Mouse (Mus musculus) midbrain, embryonic 10.5 days (tissue): Measurements from ENCODE around the gene Ankef1. TPM values are rescaled to one million over a fixed set of nuclear protein-coding genes. Genes with fewer than 3 reads are reported as not detected.
A peak's percentile ranks its signal among the peaks of the same experiment; 100 is the strongest.

Experiments
- DNase-seq: peaks from one replicate; pipeline ENCODE4 v3.0.0-alpha.2; 2017; ENCODE audit warnings: low spot score
- H3K27ac ChIP-seq: fragments of 300-500 bp; sonication (generic); replicated peaks from 2 replicates; pipeline ENCODE4 v1.5.1; 2016; ENCODE audit warnings: mild to moderate bottlenecking
- H3K27me3 ChIP-seq: fragments of 300-500 bp; sonication (generic); 2 replicates; pipeline ENCODE4 v1.6.1; 2016; ENCODE audit warnings: low read depth, mild to moderate bottlenecking; ENCODE audit not compliant: poor library complexity, severe bottlenecking
- H3K36me3 ChIP-seq: fragments of 300-500 bp; sonication (generic); 2 replicates; pipeline ENCODE4 v1.6.1; 2016; ENCODE audit warnings: mild to moderate bottlenecking, moderate library complexity
- H3K4me1 ChIP-seq: fragments of 300-500 bp; sonication (generic); 2 replicates; pipeline ENCODE4 v1.6.1; 2016
- H3K4me3 ChIP-seq: fragments of 300-500 bp; sonication (generic); 2 replicates; pipeline ENCODE4 v1.5.1; 2016; ENCODE audit warnings: mild to moderate bottlenecking, moderate library complexity
- H3K9me3 ChIP-seq: fragments of 300-500 bp; sonication (generic); replicated peaks from 2 replicates; pipeline ENCODE4 v1.6.1; 2016; ENCODE audit warnings: mild to moderate bottlenecking
- WGBS: fragments of 180-500 bp; shearing (Covaris S2); methylation state at CpG from one replicate; pipeline ENCODE4 v1.1.7; 2016; 5-methylcytosine and 5-hydroxymethylcytosine counted together
- polyA plus RNA-seq: library from polyadenylated mRNA; unstranded; fragments of >200 nt; fragmentation: Nextera tagmentation; extraction: Ambion mirVana; gene quantifications from 2 replicates; pipeline ENCODE4 v1.2.1, GENCODE M21; 2016

The Ankef1 gene
- polyA plus RNA-seq: 0.65 TPM in 2 replicates

DNA sequence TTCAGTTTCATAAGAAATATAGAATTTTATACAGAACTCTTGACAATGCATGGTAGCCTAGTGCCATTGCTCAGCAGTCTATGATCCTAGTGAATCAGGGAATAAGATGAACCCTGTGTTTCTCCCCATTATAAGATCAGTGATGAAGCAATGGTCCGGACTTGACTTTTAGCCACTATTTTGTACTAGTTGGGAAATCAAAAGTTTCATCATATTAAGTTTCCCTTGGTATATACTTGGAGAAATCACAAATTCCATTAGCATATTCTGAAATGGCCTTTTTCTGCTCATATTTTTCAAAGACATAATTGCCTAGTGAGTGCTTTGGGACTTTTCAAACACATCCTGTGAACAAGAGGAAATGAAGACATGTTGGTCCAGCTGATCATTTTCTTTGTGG lies at the start of gene Ankef1:
Gene Ankef1 (plus strand): TSS at position 260 of the 400 bp plus-strand sequence.
- H3K4me3 ChIP-seq: no peak within 1 kb of the TSS
- H3K27me3 ChIP-seq: no peaks in the 10 kb centered on the region
- H3K36me3 ChIP-seq: no peaks in the 10 kb centered on the region
- no peaks in the 10 kb centered on the region for H3K9me3 ChIP-seq
- H3K27ac ChIP-seq: no peak within 1 kb of the TSS
- no peak for DNase-seq
- peaks cover 12% of the 10 kb centered on the region for H3K4me1 ChIP-seq
- 94% methylated on average over 1 of the region's 1 CpGs for WGBS

DNA sequence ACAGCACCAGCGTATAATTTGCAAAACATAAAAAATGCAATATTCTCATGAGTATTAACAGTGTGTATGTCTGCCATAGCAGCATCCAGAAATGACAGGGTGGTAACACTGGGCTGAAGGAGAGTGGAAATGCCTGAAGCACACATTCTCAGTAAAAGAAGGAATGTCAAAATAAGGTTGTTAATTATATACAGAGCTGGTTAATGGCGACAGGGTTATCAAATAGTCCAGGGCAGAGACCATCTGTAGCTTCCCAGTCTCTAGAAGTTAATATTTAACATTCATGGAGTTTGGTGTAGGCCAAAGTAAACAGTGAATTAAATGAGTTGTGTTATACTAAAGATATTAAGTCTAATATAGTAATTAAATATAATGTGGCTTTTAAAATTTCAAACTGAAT lies 45.2 kb upstream of the Ankef1 start:
- DNase-seq: no peak
- no peaks in the 10 kb centered on the region for H3K27me3 ChIP-seq
- H3K4me3 ChIP-seq: no peak overlapping the region
- no peaks in the 10 kb centered on the region for H3K36me3 ChIP-seq
- H3K27ac ChIP-seq: no peak overlapping the region
- WGBS: 83% methylated on average over 2 of the region's 2 CpGs
- no peaks in the 10 kb centered on the region for H3K4me1 ChIP-seq
- H3K9me3 ChIP-seq: no peaks in the 10 kb centered on the region

DNA sequence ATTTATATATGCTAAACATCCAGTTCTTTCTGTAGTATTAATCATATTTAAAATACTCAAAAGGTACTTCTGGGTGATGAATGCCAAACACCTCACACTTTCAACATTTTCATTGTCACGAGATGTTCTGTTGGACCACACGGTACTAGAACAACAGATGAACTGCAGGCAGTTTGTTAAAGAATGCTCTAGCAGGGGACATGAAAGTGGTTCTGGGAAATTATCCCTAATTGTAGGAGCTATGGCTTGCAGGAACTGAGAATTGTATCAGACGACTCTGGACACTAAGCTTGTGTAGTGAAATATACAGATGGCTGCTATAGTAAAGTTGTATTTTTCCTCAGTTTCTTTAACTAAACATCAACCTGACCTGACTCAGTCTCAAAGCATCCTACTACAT lies 44.8 kb upstream of the Ankef1 start:
- H3K4me3 ChIP-seq: no peak overlapping the region
- H3K4me1 ChIP-seq: no peaks in the 10 kb centered on the region
- H3K27ac ChIP-seq: no peak overlapping the region
- WGBS: 89% methylated on average over 3 of the region's 3 CpGs
- no peaks in the 10 kb centered on the region for H3K36me3 ChIP-seq
- H3K9me3 ChIP-seq: no peaks in the 10 kb centered on the region
- no peaks in the 10 kb centered on the region for H3K27me3 ChIP-seq
- no peak for DNase-seq

DNA sequence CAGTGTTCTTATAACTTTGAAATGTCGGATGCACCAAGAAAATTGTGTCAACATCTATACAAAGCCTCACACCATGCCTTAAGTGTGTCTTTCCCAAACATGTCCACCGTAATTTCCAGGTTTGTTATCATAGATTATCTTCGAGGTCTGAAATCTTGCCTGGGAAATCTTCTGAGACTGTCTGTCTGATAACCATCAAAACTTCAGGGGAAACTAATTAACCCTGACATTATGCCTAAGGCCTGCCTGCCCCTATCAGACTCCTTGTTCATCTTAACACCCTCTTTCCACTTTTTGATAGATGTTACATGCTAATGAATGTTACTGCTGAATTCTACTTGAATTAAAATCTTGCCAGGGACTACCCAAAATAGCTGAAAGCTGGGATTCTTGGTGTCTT lies 24.1 kb upstream of the Ankef1 start:
- H3K9me3 ChIP-seq: no peaks in the 10 kb centered on the region
- no peak overlapping the region for H3K27ac ChIP-seq
- DNase-seq: no peak
- no peak overlapping the region for H3K4me3 ChIP-seq
- WGBS: 84% methylated on average over 3 of the region's 3 CpGs
- no peaks in the 10 kb centered on the region for H3K27me3 ChIP-seq
- H3K4me1 ChIP-seq: no peaks in the 10 kb centered on the region
- H3K36me3 ChIP-seq: no peaks in the 10 kb centered on the region

DNA sequence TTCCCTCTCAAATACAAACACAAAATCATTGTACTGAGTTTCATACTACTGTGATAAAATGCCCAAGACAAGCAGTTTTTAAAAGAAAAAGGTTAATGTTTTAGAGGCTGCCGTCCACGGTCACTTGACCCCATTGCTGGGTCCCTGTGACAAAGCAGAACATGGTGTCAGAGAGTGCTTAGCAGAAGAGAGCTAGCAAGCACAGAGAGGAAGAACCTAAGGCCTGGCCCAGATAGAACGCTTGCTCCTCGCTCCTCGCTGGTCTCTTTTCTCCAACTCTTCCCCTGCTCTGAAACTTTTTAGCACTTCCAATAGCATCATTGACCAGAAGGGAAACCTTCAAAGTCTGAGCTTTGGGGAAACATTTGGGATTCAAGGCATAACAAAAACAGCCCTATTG lies 19.4 kb upstream of the Ankef1 start:
- Histone ChIP-seq H3K4me3 (no peak overlapping the region), H3K27ac (no peak overlapping the region), H3K9me3 (no peaks in the 10 kb centered on the region), H3K36me3 (no peaks in the 10 kb centered on the region), H3K4me1 (peaks cover 9% of the 10 kb centered on the region), H3K27me3 (no peaks in the 10 kb centered on the region)
- 83% methylated on average over 5 of the region's 5 CpGs for WGBS
- DNase-seq: no peak

DNA sequence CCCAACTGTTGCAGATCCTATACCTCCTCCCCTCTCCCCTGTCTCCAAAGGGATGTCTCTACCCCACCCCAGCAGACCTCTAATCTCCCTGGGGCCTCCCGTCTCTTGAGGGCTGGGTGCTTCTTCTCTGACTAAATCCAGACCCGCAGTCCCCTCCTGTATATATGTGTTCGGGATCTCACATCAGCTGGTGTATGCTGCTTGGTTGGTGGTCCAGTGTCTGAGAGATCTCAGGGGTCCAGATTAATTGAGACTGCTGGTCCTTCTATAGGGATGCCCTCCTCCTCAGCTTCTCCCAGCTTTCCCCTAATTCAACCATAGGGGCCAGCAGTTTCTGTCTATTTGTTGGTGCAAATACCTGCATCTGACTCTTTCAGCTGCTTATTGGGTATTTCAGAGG lies 18.7 kb upstream of the Ankef1 start:
- H3K4me3 ChIP-seq: no peak overlapping the region
- 78% methylated on average over 3 of the region's 3 CpGs for WGBS
- H3K27ac ChIP-seq: no peak overlapping the region
- peaks cover 9% of the 10 kb centered on the region for H3K4me1 ChIP-seq
- H3K27me3 ChIP-seq: no peaks in the 10 kb centered on the region
- DNase-seq: no peak
- H3K36me3 ChIP-seq: no peaks in the 10 kb centered on the region
- no peaks in the 10 kb centered on the region for H3K9me3 ChIP-seq

DNA sequence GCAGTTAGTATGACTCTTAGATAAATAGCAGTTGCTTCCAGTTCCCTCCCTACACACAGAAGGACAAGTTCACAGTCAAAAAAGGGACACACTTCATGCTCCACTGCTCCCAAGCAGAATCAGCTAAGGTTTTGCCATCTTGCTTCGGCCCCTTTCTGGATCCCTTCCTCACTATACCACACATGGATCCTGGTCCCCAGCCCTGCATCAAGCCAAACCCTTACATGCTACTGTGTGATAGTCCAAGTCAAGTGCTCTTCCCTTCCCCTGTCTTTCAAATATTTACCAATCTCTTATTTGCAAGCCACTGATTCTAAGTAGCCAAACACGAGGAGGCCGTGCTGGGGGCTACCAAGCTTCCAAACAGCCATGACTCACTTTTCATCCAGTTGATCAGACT lies 16.8 kb upstream of the Ankef1 start:
- Histone ChIP-seq H3K27ac (no peak overlapping the region), H3K9me3 (no peaks in the 10 kb centered on the region), H3K36me3 (no peaks in the 10 kb centered on the region), H3K4me1 (peaks cover 9% of the 10 kb centered on the region), H3K4me3 (no peak overlapping the region), H3K27me3 (no peaks in the 10 kb centered on the region)
- WGBS: 81% methylated on average over 3 of the region's 3 CpGs
- DNase-seq: no peak

DNA sequence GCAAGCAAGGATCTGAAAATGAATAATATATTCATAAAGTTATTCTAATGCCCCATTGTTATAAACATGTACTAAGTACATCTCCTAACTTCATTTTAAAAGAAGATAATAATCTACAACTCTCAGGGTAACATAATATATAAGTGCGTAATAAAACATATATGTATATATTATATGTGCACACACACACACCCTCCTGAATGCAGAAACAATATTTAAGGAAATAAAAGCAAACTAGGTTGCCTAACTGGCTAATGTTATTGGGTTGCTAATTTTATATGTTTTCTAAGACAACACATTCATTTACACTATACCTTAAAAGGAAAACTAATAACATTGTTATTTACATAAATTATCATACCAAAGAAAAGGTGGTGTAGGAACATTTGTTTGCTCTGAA lies 16.3 kb upstream of the Ankef1 start:
- Histone ChIP-seq H3K4me1 (peaks cover 9% of the 10 kb centered on the region), H3K4me3 (no peak overlapping the region), H3K27ac (0 out of 2 replicates have a peak overlapping the region, but pooled peaks have one; percentile 79), H3K9me3 (no peaks in the 10 kb centered on the region), H3K36me3 (no peaks in the 10 kb centered on the region), H3K27me3 (no peaks in the 10 kb centered on the region)
- 100% methylated on average over 1 of the region's 1 CpGs for WGBS
- DNase-seq: no peak

DNA sequence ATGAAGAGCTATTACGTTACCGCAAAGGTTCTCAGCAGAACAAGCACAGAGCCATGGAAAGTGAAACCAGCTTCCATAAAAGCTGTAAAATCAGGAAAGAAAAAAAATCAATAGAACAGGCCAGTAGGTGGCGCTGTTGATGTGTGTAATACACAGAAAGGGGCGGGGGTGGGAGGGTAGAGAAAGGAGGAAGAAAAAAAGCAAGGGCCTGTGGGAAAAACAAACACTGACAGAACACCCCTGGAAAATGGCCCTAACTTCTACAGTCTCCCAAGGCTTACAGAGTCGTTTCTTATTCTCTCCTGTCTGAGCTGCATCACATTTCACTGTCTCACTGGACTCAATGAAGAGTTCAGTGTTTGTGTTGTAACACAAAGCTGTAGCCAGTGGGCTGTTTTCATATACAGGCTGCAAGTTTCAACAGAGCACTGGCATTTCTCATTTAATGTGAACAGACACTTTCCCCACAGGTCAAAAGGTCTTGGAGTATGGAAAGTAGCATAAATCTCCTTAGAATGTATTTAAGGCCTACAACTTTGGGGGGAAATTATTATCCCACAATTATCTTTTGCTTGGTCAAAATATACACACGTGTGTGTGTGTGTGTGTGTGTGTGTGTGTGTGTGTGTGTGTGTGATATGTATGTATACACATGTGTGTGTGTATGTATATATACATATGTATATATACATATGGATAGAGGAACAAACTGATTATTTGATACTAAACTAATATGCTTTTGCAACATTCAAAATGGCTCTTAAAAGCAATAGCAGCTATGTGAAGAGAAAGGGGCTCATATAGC lies 15.7 kb upstream of the Ankef1 start:
- WGBS: 18% methylated on average over 6 of the region's 6 CpGs
- H3K36me3 ChIP-seq: no peaks in the 10 kb centered on the region
- H3K4me3 ChIP-seq: no peak overlapping the region
- peak overlapping the region; percentile 79 for H3K27ac ChIP-seq
- peaks cover 9% of the 10 kb centered on the region for H3K4me1 ChIP-seq
- peak; percentile 65 for DNase-seq
- no peaks in the 10 kb centered on the region for H3K27me3 ChIP-seq
- no peaks in the 10 kb centered on the region for H3K9me3 ChIP-seq

DNA sequence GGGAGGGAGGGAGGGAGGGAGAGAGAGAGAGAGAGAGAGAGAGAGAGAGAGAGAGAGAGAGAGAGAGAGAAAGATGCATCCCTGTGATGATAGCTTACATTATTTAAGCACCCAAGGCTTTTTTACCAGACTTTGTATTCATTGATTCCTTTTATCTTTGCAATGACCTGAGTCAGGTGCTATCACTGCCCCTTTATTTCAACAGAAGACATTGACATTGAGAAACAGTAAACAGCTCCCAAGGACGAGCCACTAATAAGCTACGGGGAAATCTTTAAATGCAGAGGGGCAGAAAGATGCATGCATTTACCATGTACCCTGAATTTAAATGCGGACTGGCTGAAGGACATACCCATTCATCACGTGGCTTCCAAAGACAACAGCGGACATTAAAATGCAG lies 14.7 kb upstream of the Ankef1 start:
- Histone ChIP-seq H3K27me3 (no peaks in the 10 kb centered on the region), H3K4me3 (no peak overlapping the region), H3K36me3 (no peaks in the 10 kb centered on the region), H3K27ac (no peak overlapping the region), H3K9me3 (no peaks in the 10 kb centered on the region), H3K4me1 (peaks cover 9% of the 10 kb centered on the region)
- no peak for DNase-seq
- 86% methylated on average over 5 of the region's 5 CpGs for WGBS

DNA sequence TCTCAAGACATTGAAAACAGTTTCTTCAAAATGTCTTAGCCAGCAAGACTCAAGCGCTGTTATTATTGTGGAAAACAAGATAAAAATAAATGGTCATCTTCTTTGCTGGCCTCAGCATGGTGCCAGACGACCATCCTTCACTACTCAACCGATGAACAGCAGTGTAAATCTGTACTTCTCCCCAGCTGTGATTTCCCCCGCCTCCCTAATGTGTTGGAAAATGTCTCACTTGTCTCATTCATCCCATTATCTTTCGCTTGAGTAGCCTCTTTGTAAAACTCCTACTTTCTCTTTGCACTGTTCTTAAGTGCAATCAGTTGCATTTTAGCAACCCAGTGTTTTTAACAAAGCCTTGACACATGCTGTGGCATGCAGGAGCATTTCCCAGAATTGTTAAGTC lies 9.4 kb downstream of the Ankef1 start:
- H3K36me3 ChIP-seq: no peaks in the 10 kb centered on the region
- no peak overlapping the region for H3K27ac ChIP-seq
- no peak overlapping the region for H3K4me3 ChIP-seq
- H3K4me1 ChIP-seq: peaks cover 11% of the 10 kb centered on the region; the same call in 1 of the 2 replicates
- 20% methylated on average over 5 of the region's 5 CpGs for WGBS
- no peaks in the 10 kb centered on the region for H3K9me3 ChIP-seq
- peaks cover 27% of the 10 kb centered on the region for H3K27me3 ChIP-seq
- DNase-seq: peak; percentile 16

DNA sequence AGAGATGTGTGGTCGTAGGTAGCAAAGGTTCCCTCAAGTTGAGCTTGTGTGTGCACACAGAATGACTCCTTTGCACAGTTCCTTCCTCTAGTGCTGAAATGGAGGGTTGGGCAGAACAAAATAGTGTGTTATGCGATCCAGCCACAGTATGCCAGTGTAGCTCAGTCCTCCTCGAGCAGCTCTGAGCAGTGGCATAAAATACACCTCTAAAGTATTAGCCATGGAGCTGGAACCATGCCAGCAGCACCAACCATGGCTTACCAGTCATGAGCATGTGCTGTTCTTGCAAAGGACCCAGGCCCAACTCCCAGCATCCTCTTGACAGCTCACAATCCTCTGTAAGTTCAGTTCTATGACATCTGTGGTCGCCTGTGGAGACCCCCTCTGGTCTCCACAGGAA lies 10.0 kb downstream of the Ankef1 start:
- H3K27me3 ChIP-seq: peaks cover 27% of the 10 kb centered on the region
- no peak for DNase-seq
- H3K4me3 ChIP-seq: no peak overlapping the region
- H3K9me3 ChIP-seq: no peaks in the 10 kb centered on the region
- peaks cover 11% of the 10 kb centered on the region; the same call in 1 of the 2 replicates for H3K4me1 ChIP-seq
- 84% methylated on average over 4 of the region's 4 CpGs for WGBS
- no peaks in the 10 kb centered on the region for H3K36me3 ChIP-seq
- H3K27ac ChIP-seq: no peak overlapping the region

DNA sequence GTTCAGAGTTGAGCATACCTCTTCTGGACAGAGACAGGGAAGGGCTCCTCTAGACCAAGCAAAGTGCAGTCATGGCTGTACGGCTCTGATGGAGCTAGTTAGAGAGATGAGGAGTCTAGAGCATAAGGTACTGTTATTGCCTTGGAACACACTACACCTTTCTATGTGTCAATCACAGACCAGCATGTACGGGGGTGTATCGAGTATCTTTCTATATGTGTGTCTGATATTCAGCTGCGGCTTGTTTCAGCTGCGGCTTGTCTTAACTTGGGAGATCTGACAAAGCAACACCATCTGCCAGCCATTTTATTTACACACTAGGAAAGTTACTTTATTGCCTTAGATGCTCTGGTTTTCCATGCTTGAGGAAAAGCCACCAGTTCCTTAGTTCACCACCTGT lies 11.1 kb downstream of the Ankef1 start:
- no peaks in the 10 kb centered on the region for H3K36me3 ChIP-seq
- H3K4me3 ChIP-seq: no peak overlapping the region
- no peak overlapping the region for H3K27ac ChIP-seq
- H3K27me3 ChIP-seq: peaks cover 27% of the 10 kb centered on the region
- WGBS: 93% methylated on average over 5 of the region's 5 CpGs
- H3K9me3 ChIP-seq: no peaks in the 10 kb centered on the region
- peaks cover 11% of the 10 kb centered on the region; the same call in 1 of the 2 replicates for H3K4me1 ChIP-seq
- DNase-seq: no peak
